Mouse (Mus musculus) megakaryocyte progenitor cell, adult 5-6 weeks (primary cell): ENCODE measurements around the gene Gbgt1. TPM values are rescaled to one million over a fixed set of nuclear protein-coding genes. Genes with fewer than 3 reads are reported as not detected.
"Not testable (repeated sequence)": the region's sequence is repeated elsewhere in the genome, so short reads cannot be mapped to it uniquely, and the experiment has no call there.

ENCODE experiments used
- ATAC-seq: replicated peaks from 2 replicates; pipeline ENCODE4 v1.8.0; 2016; ENCODE audit warnings: mild to moderate bottlenecking, moderate TSS enrichment, inconsistent platforms; ENCODE audit not compliant: poor library complexity
- total RNA-seq, 2 experiments: library from RNA; stranded (forward) in 1 of 2; stranded (reverse) in 1 of 2; fragments of 157-497, 149-512 nt in 1 of 2; fragments of 200-1000 nt in 1 of 2; gene quantifications; 2 replicates each; pipeline versions ENCODE4 v1.2.3 to v1.2.4; 2015 to 2017

The Gbgt1 gene
- total RNA-seq, 2 experiments from 2014 or later, result not detected

DNA sequence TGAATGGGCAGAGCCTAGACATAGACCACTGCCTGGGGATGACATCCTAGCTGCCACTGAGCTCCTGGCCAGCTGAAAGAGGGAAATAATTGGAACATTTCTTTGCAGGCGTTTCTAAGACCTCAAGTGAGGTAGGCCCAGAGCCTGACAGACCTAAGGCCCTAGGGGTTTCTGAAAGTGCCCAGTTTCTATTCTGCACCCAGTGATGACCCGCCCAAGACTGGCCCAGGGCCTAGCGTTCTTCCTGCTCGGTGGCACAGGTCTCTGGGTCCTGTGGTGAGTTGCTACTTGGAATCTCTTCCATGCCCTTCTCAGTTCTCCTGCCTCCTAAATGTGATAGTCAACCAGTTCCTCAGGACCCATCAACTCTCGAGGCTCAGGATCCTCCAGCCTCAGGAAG lies 870 bp downstream of the Gbgt1 start:
- no peak for ATAC-seq

DNA sequence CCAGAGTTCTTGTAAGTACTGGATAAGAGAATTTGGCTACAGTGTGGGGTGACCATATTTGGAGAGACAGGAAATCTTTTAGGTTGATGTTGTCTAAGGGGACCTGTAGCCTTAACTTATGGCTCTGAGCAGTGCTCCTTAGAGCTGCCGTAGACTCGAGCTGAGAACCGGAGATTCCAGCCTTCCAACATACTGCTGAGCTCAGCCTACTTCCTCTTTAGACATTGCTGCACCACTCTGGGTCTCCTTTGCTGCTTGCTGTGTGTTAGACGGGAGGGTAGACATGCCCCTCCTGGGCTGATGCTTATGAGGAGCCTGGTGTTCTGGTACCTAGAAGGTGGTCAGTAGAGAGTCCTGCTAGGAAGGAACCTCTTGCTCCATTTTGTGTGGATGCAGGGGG lies 1.7 kb downstream of the Gbgt1 start:
- 0 out of 2 replicates have a peak, but pooled peaks have one; percentile 44 for ATAC-seq

GRCm38 (mm10) chr2:28502987-28503386 lies 6.3 kb downstream of the Gbgt1 start:
- no peak for ATAC-seq

DNA sequence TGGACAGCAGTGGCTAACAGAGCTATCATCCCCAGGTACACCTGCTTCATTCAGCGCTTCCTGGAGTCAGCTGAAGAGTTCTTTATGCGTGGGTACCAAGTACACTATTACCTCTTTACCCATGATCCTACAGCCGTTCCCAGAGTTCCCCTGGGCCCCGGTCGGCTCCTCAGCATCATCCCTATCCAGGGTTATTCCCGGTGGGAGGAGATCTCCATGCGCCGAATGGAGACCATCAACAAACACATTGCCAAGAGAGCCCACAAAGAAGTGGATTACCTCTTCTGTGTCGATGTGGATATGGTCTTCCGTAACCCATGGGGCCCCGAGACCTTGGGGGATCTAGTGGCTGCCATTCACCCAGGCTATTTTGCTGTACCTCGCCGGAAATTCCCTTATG lies 8.0 kb downstream of the Gbgt1 start:
- no peak for ATAC-seq

GRCm38 (mm10) chr2:28505795-28506194 lies 9.1 kb downstream of the Gbgt1 start, which contains the start of gene Gm10134:
Gene Gm10134, plus strand, starts transcription at chr2:28506095.
- no peak for ATAC-seq

DNA sequence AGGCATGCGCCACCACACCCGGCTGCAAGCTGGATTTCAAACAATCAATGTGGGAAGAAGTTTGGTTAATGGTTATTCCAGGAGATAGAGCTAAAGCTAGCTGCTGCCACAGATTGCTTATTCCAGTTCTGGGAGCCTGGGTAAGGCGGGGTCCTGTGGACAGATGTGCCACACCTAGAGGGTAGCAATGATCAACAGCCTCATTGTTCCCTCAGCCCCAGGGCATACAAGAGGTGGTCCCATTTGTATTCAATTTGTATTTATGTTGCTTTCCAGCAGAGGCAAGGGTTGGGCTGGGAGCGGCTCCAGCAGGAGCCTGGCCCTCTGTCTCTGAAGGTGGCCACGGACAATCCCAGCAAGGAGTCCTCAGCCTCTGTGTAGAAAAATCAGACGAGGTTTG lies 9.6 kb downstream of the Gbgt1 start:
- no peak for ATAC-seq

GRCm38 (mm10) chr2:28511600-28511999 lies 14.9 kb downstream of the Gbgt1 start:
- ATAC-seq, result not testable (repeated sequence)

- ATAC-seq, result no peak
Measured at GRCm38 (mm10) chr2:28512798-28513401, 16.2 kb downstream of the Gbgt1 start, which contains the start of gene Ralgds. Gene Ralgds, plus strand, starts transcription at chr2:28513125.

- ATAC-seq, result 0 out of 2 replicates have a peak, but pooled peaks have one; percentile 4
Measured at GRCm38 (mm10) chr2:28513431-28514370, 17.0 kb downstream of the Gbgt1 start.

DNA sequence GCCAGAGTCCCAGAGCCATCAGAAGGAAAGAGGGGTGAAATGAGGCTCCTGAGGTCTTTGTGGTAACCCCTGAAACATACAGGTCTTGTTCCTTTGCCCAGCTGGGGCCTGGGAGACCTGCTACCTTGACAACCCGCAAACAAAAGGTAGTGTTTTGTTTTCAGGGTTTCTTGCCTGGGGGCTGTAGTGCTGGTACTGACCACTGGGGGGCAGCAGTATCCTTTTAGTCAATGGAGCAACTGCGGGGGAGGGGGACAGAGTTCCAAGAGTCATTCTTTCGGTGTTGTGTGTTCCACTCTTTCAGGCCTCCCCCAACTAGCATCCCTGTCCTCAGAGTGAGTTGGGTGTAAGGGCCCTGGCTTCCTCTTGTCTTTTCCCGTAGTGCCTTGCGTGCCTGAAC lies 17.8 kb downstream of the Gbgt1 start:
- peak; percentile 75 for ATAC-seq

DNA sequence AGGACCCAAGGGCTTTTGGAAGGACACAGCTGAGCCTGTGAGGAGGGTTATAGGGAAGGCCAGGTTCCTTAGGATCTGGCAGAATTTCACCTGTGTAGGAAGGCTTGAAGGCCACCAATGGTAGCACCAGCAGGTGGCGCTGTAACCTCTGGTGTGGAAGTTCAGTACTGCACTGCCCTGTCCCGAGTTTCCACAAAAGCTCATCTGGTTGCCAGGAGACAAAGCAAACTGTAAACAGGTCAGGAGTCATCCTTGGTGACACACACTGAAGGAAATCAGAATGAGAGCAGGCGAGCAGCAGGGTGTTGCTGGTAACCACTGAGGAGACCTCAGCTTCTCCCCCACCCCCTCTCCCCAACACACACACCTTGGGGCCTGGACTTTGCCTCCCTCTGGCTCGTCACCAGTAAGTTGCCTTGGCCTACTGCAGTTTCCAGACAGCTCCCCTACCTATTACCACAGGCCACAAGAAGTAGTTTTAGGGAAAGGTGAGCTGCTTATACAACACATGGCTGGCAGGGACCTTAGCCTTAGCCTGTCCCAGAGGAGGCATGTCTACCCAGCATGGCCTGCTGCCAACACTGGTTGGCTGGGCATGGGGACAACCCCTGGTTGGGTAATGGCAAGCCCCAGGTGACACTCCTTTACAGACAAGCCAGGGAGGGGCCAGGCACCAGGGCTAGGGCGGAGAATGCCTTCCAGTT lies 20.7 kb downstream of the Gbgt1 start:
- ATAC-seq, result peak; percentile 71

GRCm38 (mm10) chr2:28518231-28518630 lies 21.5 kb downstream of the Gbgt1 start:
- no peak for ATAC-seq

DNA sequence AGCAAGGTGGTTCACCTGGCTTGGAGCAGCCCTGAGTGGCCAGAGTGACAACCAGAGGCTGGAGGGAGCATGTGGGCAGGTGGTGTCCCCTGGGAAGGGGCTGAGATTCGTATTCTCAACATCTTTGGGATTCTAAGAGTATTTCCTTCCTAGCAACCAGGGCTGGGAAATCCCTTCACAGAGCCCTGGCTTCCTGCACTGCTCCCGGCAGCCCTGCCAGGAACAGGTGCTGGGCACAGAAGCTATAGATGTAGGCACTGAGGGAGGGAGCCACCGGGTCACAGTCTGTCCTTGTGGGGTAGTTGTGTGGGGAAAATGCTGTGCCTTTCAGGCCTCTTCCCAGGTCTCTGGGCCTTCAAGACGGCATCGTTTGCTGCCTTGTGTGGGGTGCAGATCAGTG lies 23.9 kb downstream of the Gbgt1 start:
- ATAC-seq, result no peak

DNA sequence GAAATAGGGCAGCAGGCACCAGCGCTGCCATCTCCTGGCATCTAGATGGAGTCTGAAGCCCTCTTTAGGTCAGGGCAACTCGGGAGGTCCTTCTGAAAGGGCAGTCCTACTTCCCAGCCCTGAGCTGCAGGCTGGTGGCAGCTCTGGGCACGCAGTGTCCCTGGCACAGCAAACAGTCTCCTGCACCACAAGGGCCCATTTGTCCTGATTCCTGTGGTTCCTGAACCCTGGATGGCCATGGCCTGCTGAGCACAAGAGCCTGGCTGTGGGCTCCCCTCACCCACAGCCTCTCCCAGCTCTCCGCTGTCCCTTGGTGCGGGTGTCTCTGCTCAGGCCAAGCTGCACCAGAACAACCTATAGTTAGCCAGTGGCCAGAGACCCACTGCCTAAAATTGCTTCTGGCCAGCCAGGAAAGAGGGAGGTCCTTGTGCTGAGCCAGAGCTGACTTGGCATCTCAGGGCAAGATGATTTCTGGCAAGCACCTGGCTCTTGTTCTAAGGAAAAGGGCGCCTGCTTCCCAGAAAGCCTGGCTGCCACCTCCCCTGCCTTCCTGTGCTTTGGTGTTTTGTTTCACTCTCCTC lies 25.0 kb downstream of the Gbgt1 start:
- no peak for ATAC-seq

GRCm38 (mm10) chr2:28522166-28522565 lies 25.5 kb downstream of the Gbgt1 start:
- no peak for ATAC-seq

DNA sequence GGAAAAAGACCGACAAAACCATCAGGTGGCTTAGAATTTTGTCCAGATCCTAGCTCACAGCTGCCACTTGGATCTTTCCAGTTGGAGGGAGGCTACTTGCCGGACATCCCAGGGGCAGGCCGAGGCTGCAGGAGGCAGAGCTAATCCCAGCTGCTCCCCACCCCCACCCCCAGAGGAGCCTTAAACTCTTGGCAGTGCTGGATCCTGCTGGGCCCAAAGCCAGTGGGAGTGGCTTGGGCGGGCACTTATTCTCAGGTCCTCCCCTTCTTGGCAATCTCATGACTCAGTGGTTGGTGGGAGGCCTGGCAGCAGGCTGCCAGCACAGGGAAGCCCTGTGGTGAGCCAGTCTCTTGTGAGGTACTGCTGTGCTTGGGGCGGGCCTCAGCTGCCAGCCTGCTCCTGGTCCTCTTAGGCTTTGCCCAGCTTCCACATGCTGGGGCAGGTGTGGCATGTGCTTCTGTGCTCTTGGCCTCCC lies 27.0 kb downstream of the Gbgt1 start:
- peak; percentile 87 for ATAC-seq

DNA sequence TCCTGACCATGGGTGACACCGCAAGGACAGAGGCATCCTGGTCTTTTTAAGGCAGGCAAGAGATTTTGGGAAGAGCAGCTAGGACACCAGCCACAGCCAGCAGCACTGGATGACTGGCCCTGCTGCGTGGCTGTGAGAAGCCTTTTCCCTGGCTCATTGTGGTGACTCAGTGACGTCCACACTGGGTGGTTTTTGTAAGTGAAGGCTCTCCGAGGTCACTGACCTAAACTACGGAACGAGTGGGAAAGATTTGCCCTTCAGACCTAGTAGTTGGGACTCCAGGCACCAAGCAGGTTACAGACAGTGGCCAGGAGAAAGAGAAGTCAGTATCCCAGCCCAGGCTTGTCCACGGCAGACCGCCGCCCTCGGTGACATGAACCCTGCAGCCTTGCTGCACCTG lies 27.7 kb downstream of the Gbgt1 start:
- no peak for ATAC-seq

DNA sequence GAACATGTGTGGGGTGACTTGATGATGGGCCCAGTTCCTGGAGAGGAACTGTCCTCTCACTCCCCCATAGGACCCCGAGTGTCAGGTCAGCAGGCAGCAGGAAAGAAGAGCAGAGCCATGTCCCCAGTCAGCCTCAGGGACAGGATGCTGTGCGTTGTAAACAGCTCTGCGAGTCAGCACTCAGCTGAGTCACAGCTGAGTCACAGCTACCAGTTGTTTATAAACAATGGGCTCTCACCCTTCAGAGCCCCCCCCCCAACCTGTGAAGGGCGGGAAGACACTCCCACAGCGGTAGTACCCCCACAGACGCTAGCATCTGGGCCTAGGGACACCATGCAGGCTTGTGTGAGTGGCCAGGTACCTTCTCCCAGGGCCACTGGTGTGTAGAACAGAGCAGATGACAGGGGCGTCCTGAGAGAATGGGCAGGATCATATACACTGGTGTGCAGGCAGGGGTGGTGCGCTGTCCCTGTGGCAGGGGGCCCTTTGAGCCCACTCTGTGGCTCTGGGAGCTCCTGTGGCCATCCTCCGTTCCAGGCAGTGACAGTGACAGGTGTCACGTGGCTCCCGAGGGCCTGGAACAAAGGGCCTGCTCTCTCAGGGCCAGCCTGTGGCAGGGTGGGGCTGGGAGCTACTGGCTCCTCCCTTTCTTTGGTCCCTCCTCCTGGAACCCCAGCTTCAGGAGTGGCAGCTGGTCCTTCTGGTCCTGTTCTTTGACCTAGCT lies 28.7 kb downstream of the Gbgt1 start:
- peak; percentile 51 for ATAC-seq

- ATAC-seq, result peak; percentile 49
Measured at GRCm38 (mm10) chr2:28525943-28526876, 29.5 kb downstream of the Gbgt1 start.
